Mouse (Mus musculus) liver, adult 2 months (tissue): ENCODE results near the gene Fcrlb. TPM values are rescaled to one million over a fixed set of nuclear protein-coding genes. Genes with fewer than 3 reads are reported as not detected.
A peak's percentile ranks its signal among the peaks of the same experiment; 100 is the strongest.

ENCODE experiments used
- DNase-seq: peaks from one replicate; pipeline ENCODE4 v3.0.0-alpha.2; 2011; ENCODE audit warnings: low read depth, low spot score; ENCODE audit errors: extremely low read depth
- H3K27ac ChIP-seq: fragments of 200-500 bp; replicated peaks from 2 replicates; pipeline ENCODE4 v1.5.1; 2012; ENCODE audit warnings: low read depth, mild to moderate bottlenecking, control low read depth, inconsistent platforms, low read length; ENCODE audit not compliant: insufficient read depth
- H3K27me3 ChIP-seq: fragments of 200-500 bp; 2 replicates; pipeline ENCODE4 v1.6.1; 2012; ENCODE audit warnings: mild to moderate bottlenecking, moderate library complexity, low read length, inconsistent platforms; ENCODE audit not compliant: control insufficient read depth, insufficient read depth
- H3K36me3 ChIP-seq: fragments of 200-500 bp; 2 replicates; pipeline ENCODE4 v1.6.1; 2012; ENCODE audit warnings: low read length, inconsistent platforms; ENCODE audit not compliant: control insufficient read depth, insufficient read depth
- H3K4me1 ChIP-seq: fragments of 200-500 bp; 2 replicates; pipeline ENCODE4 v1.6.1; 2011; ENCODE audit warnings: low read length; ENCODE audit not compliant: control insufficient read depth, insufficient read depth
- H3K4me3 ChIP-seq: fragments of 200-500 bp; 2 replicates; pipeline ENCODE4 v1.5.1; 2011; ENCODE audit warnings: low read depth, mild to moderate bottlenecking, control low read depth, low read length, moderate library complexity; ENCODE audit not compliant: insufficient read depth
- H3K79me2 ChIP-seq: fragments of 200-500 bp; 2 replicates; pipeline ENCODE4 v1.6.1; 2012; ENCODE audit warnings: inconsistent platforms, mild to moderate bottlenecking, low read length, moderate library complexity; ENCODE audit not compliant: control insufficient read depth, insufficient read depth
- H3K9ac ChIP-seq: fragments of 200-500 bp; 2 replicates; pipeline ENCODE4 v1.6.1; 2012; ENCODE audit warnings: low read depth, mild to moderate bottlenecking, control low read depth, inconsistent platforms, low read length
- CTCF ChIP-seq: fragments of 200-500 bp; IDR thresholded peaks from 2 replicates; pipeline ENCODE4 v1.5.1; 2011; ENCODE audit warnings: low read depth, low read length, control low read depth
- POLR2A ChIP-seq: fragments of 200-500 bp; IDR thresholded peaks from 2 replicates; pipeline ENCODE4 v1.6.1; 2011; ENCODE audit warnings: low read length, control low read depth; ENCODE audit not compliant: insufficient read depth; ENCODE audit errors: extremely low read depth
- WGBS: fragments of 180-500 bp; shearing (Covaris S2); methylation state at CpG from one replicate; pipeline ENCODE4 v1.1.7; 2018; 5-methylcytosine and 5-hydroxymethylcytosine counted together
- polyA plus RNA-seq: library from polyadenylated mRNA; depleted of rRNA; stranded (reverse); fragments of >200 nt; gene quantifications from 2 replicates; pipeline ENCODE4 v1.2.3, GENCODE M21; 2012
- total RNA-seq: library from RNA; depleted of rRNA; stranded (reverse); fragments of >200 nt; gene quantifications from 2 replicates; pipeline ENCODE4 v1.2.3, GENCODE M21; 2014

The Fcrlb gene
- total and polyA plus RNA-seq, 2 experiments = 0.11 to 0.18 TPM

DNA sequence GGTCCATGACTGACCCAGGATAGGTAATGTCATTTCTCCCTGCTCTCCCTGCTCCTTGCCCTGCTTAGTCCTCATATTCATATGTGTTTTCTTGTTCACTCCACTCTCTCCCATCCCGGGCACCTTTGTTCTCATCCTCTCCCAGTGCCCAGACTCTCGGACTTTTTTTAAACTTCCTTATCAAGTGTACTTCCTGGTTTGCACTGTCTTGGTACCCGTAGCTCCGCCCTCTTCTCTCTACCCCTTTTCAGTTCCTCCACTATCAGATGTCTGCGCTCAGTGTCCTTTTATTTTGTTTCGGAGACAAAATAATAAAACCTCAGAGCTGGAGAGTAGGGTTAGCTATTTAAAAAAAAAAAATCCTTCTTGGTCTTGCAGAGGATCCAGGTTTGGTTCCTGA lies 11.7 kb upstream of the Fcrlb start:
- no peak overlapping the region for H3K27ac ChIP-seq
- no peak overlapping the region for H3K4me3 ChIP-seq
- H3K4me1 ChIP-seq = no peaks in the 10 kb centered on the region
- no peak overlapping the region; the same call in 1 of the 2 replicates for H3K9ac ChIP-seq
- no peaks in the 10 kb centered on the region for H3K36me3 ChIP-seq
- DNase-seq = peak; percentile 34
- 69% methylated on average over 6 of the region's 6 CpGs for WGBS
- H3K27me3 ChIP-seq = no peaks in the 10 kb centered on the region
- H3K79me2 ChIP-seq = no peaks in the 10 kb centered on the region
- no peak for TF ChIP-seq POLR2A
- TF ChIP-seq CTCF = no peak

DNA sequence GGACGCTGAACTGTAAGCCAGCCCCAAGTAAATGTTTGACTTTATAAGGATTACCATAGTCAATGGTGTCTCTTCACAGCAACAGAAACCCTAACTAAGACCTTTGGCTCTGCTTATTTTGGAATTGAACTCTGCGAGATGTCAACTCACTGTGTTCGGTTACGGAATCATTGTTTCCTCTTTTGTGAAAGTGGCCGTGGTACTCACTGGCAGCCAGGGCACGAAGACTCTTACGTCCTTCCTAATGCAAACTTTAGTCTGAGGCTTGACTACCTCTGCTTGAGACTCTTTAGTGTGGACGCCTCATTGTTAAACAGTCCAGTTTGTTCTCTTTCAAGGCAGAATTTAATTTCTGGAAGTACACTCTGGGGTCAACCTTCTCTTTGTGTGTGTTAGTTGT lies 6.6 kb upstream of the Fcrlb start:
- Histone ChIP-seq H3K27me3 (no peaks in the 10 kb centered on the region), H3K4me3 (no peak overlapping the region), H3K9ac (no peak overlapping the region), H3K36me3 (no peaks in the 10 kb centered on the region), H3K27ac (no peak overlapping the region), H3K79me2 (no peaks in the 10 kb centered on the region), H3K4me1 (no peaks in the 10 kb centered on the region)
- no peak for TF ChIP-seq POLR2A
- no peak for TF ChIP-seq CTCF
- WGBS = 92% methylated on average over 8 of the region's 8 CpGs
- DNase-seq = no peak

DNA sequence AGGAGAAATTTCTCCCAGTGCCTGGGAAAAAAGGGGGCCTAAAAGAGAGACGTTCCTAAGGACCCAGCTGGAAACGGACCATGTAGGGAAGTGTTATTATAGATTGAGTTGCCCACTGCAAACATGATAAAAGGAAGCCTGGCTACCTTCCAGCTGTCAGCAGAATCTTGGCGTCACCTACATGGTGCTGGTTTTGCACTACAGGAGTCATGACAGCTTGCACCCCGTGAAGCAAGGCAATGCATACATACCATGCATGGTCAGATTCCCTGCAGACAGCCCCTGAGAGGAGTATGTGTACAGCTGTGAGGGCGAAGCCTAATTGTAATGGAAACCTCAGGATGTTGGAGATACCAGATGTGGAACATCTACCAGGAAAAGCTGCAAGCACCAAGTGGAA lies 2.9 kb upstream of the Fcrlb start:
- 71% methylated on average over 5 of the region's 5 CpGs for WGBS
- DNase-seq = no peak
- Histone ChIP-seq H3K27me3 (no peaks in the 10 kb centered on the region), H3K27ac (no peak overlapping the region), H3K9ac (no peak overlapping the region), H3K4me1 (no peaks in the 10 kb centered on the region), H3K4me3 (no peak overlapping the region), H3K36me3 (no peaks in the 10 kb centered on the region), H3K79me2 (no peaks in the 10 kb centered on the region)
- TF ChIP-seq CTCF (no peak), POLR2A (no peak)

DNA sequence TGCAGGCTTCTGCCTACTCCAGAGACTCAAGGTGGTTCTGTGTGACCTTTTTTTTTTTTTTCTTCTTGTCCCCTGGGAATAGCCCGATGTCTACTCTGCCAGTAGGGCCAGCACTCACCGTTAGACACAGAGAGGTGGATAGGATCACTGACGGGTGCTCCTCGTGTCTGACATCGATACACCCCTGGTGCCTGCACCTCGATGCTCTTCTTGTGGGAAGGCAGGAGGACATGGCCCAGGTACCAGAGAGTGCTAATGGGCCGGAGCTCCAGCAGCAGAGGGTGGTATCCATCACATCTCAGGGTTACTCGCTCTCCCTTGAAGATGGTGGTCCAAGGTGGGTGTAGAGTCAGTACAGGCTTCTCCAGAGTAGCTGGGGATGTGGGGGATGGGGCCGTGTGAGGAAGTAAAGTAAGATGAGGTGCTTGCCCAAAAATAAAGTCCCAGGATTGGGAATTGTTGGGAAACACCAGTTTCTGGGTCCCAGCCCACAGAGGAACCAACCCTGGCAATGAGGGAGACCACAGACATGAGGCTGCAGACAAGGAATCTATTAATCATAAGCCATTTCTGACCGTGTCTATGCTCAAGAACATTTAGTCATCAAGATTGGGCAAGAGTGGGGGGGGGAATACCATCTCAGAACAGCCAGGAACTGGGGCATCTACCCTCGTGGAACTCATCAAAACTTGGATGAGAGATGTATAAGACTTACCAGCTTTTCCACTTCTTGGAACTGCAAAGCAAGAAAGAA lies 657 bp downstream of the Fcrlb start:
- Histone ChIP-seq H3K4me3 (no peak overlapping the region), H3K36me3 (no peaks in the 10 kb centered on the region), H3K9ac (no peak overlapping the region), H3K79me2 (no peaks in the 10 kb centered on the region), H3K27ac (no peak overlapping the region), H3K27me3 (peaks cover 10% of the 10 kb centered on the region), H3K4me1 (no peaks in the 10 kb centered on the region)
- 80% methylated on average over 11 of the region's 11 CpGs for WGBS
- TF ChIP-seq POLR2A (no peak), CTCF (no peak)
- no peak for DNase-seq

DNA sequence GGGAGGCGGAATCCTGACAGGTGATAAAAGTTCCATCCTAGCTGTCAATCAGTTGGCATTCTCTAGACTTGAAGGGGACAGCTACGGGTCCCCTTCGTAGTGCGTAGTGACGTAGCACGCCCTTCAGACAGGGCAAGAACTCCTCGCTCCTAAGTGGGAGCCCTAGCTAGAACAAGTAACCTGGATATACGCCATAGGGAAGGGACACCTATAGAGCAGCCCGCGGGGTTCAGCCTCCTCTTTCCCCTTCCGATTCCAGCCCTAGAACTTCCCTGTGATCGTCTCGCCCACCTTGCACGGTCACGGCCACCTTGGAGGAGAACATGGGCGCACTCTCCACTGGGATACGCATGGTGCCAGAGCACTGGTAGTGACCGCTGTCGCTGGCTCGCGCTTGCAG lies 4.4 kb downstream of the Fcrlb start:
- peaks cover 11% of the 10 kb centered on the region for H3K27me3 ChIP-seq
- H3K9ac ChIP-seq = no peak overlapping the region
- 19% methylated on average over 21 of the region's 21 CpGs for WGBS
- H3K4me1 ChIP-seq = no peaks in the 10 kb centered on the region
- no peak overlapping the region for H3K27ac ChIP-seq
- TF ChIP-seq CTCF (no peak), POLR2A (no peak)
- no peaks in the 10 kb centered on the region for H3K79me2 ChIP-seq
- no peak for DNase-seq
- H3K4me3 ChIP-seq = no peak overlapping the region
- H3K36me3 ChIP-seq = no peaks in the 10 kb centered on the region

DNA sequence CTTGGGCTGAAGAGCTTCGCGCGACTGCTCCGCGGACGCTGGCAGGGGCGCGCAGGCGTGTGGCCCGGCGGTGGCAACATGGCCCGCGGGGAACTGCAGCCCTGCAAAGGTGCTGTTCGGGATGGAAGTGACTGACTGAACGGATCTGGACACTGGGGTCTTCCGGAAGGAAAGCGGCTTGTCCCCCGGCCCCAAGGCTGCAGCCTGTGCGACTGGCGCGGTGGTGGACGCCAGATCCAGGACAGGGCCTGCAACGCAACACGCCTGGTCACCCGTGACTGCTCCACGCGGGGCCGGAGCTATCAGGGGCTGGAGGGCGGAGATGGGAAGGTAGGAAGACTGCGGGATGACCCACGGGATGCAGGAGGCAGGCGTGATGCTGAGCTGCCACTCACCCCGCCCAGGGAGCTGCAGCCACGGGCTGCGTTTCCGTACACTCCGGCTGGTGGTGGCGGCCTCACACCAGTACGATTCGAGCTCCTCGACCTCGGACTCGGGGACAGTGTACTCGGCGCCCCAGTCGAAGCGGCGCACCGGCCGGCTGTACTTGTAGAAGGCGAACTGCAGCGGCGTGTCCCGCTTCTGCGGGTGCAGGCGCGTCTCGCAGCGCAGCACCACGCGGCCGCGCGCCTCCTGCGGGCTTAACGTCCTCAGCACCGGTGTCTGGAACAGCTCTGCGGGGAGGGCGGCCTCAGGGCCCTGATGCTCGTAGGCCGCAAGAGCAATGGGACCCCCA lies 5.1 kb downstream of the Fcrlb start:
- no peaks in the 10 kb centered on the region for H3K79me2 ChIP-seq
- WGBS = 8% methylated on average over 71 of the region's 71 CpGs
- no peak for DNase-seq
- H3K27ac ChIP-seq = no peak overlapping the region
- peak overlapping the region; percentile 28 for H3K4me3 ChIP-seq
- H3K27me3 ChIP-seq = peaks cover 11% of the 10 kb centered on the region
- no peak for TF ChIP-seq POLR2A
- no peak for TF ChIP-seq CTCF
- peak overlapping the region; percentile 67 for H3K9ac ChIP-seq
- no peaks in the 10 kb centered on the region for H3K36me3 ChIP-seq
- H3K4me1 ChIP-seq = no peaks in the 10 kb centered on the region
